Comparison of ENCODE assay signal across 8 mouse cellular contexts in genomic region chr12:85175087-85175675, GRCm38 (mm10). TPM values are rescaled to one million over a fixed set of nuclear protein-coding genes. Genes with fewer than 3 reads are reported as not detected.
DNase-seq lines count a peak whose midpoint lies in the region; ATAC-seq and TF ChIP-seq lines count a peak whose summit lies in the region.
"Had no signal": no experiment of that assay in that cellular context is flagged by ENCODE, and none has a peak within 500 bp of the region (broad histone marks: within the 10 kb centered on the region; RNA-seq: fewer than 3 reads in every experiment).

No protein-coding gene starts in this region.

- peak overlapping the region; percentile 74 for H3K27ac ChIP-seq in lung, embryonic 15.5 days
- no peak overlapping the region for H3K27ac ChIP-seq in forebrain, postnatal 0 days (ENCODE audit: low read depth, low read length)
- H3K27ac ChIP-seq in limb, embryonic 13.5 days = peak overlapping the region; percentile 78
- H3K27ac ChIP-seq in stomach, embryonic 16.5 days (ENCODE audit: low read length) = peak overlapping the region; percentile 66

- TF ChIP-seq CTCF in forebrain, postnatal 0 days (IDR thresholded peaks at IDR 0.05; ENCODE audit: low read depth) = no peak

- ATAC-seq in lung, embryonic 15.5 days (ENCODE audit: borderline replicate concordance, extremely low read depth, low FRiP score, low TSS enrichment) = peak; percentile 15; the same call in 1 of the 2 replicates
- no peak for ATAC-seq in forebrain, postnatal 0 days
- 0 out of 2 replicates have a peak, but pooled peaks have one; percentile 5 for ATAC-seq in limb, embryonic 13.5 days (ENCODE audit: low FRiP score, low read depth)
- ATAC-seq in stomach, embryonic 16.5 days (ENCODE audit: insufficient read depth, low FRiP score) = no peak; the same call in 1 of the 2 replicates

- peak overlapping the region; percentile 80 for H3K4me2 ChIP-seq in lung, embryonic 15.5 days
- H3K4me2 ChIP-seq in forebrain, postnatal 0 days (ENCODE audit: low read depth) = peak overlapping the region; percentile 68
- H3K4me2 ChIP-seq in limb, embryonic 13.5 days (replicated peaks) = peak overlapping the region; percentile 73
- peak overlapping the region; percentile 85 for H3K4me2 ChIP-seq in stomach, embryonic 16.5 days (ENCODE audit: low read depth, low read length)

- peaks cover 58% of the 10 kb centered on the region for H3K4me1 ChIP-seq in lung, embryonic 15.5 days
- H3K4me1 ChIP-seq in forebrain, postnatal 0 days (ENCODE audit: insufficient read depth) = peaks cover 7% of the 10 kb centered on the region; the same call in 1 of the 2 replicates
- H3K4me1 ChIP-seq in limb, embryonic 13.5 days = peaks cover 44% of the 10 kb centered on the region
- H3K4me1 ChIP-seq in stomach, embryonic 16.5 days (ENCODE audit: control insufficient read depth, insufficient read depth, low read length) = peaks cover 41% of the 10 kb centered on the region

- no peaks in the 10 kb centered on the region for H3K9me3 ChIP-seq in lung, embryonic 15.5 days
- H3K9me3 ChIP-seq in forebrain, postnatal 0 days (ENCODE audit: low read length) = no peaks in the 10 kb centered on the region
- no peaks in the 10 kb centered on the region for H3K9me3 ChIP-seq in limb, embryonic 13.5 days
- no peaks in the 10 kb centered on the region for H3K9me3 ChIP-seq in stomach, embryonic 16.5 days (replicated peaks; ENCODE audit: control insufficient read depth, low read length)

- 22% methylated on average over 16 of the region's 16 CpGs for WGBS in lung, embryonic 15.5 days
- 30% methylated on average over 16 of the region's 16 CpGs for WGBS in forebrain, postnatal 0 days
- WGBS in limb, embryonic 13.5 days = 24% methylated on average over 16 of the region's 16 CpGs
- 29% methylated on average over 16 of the region's 16 CpGs for WGBS in stomach, embryonic 16.5 days

- no peaks in the 10 kb centered on the region for H3K27me3 ChIP-seq in lung, embryonic 15.5 days
- H3K27me3 ChIP-seq in forebrain, postnatal 0 days (ENCODE audit: insufficient read depth, low read length) = no peaks in the 10 kb centered on the region
- peaks cover 13% of the 10 kb centered on the region; the same call in 1 of the 2 replicates for H3K27me3 ChIP-seq in limb, embryonic 13.5 days
- H3K27me3 ChIP-seq in stomach, embryonic 16.5 days (ENCODE audit: control insufficient read depth, insufficient read depth, low read length) = no peaks in the 10 kb centered on the region

- no peaks in the 10 kb centered on the region for H3K36me3 ChIP-seq in lung, embryonic 15.5 days
- no peaks in the 10 kb centered on the region for H3K36me3 ChIP-seq in forebrain, postnatal 0 days (ENCODE audit: insufficient read depth)
- H3K36me3 ChIP-seq in limb, embryonic 13.5 days = peaks cover 10% of the 10 kb centered on the region; the same call in 1 of the 2 replicates
- H3K36me3 ChIP-seq in stomach, embryonic 16.5 days (ENCODE audit: control insufficient read depth, insufficient read depth, low read length) = no peaks in the 10 kb centered on the region

- peak overlapping the region; percentile 39 for H3K4me3 ChIP-seq in lung, embryonic 15.5 days
- no peak overlapping the region for H3K4me3 ChIP-seq in forebrain, postnatal 0 days (ENCODE audit: low read depth, low read length)
- peak overlapping the region; percentile 49 for H3K4me3 ChIP-seq in limb, embryonic 13.5 days
- H3K4me3 ChIP-seq in stomach, embryonic 16.5 days (replicated peaks; ENCODE audit: low read length) = peak overlapping the region; percentile 46

- H3K9ac ChIP-seq in lung, embryonic 15.5 days = peak overlapping the region; percentile 40
- peak overlapping the region; percentile 18; the same call in 1 of the 2 replicates for H3K9ac ChIP-seq in forebrain, postnatal 0 days
- peak overlapping the region; percentile 67 for H3K9ac ChIP-seq in limb, embryonic 13.5 days
- peak overlapping the region; percentile 69 for H3K9ac ChIP-seq in stomach, embryonic 16.5 days (ENCODE audit: low read length)

- DNase-seq in lung, postnatal 36 days = no peak
- no peak for DNase-seq in forebrain, postnatal 0 days
- DNase-seq in left cerebral cortex, adult 11 months (ENCODE audit: low spot score) = no peak
- no peak for DNase-seq in c-Kit-positive CD71-positive TER-119-positive erythroid progenitor cells, embryonic 14.5 days (ENCODE audit: low spot score)
- DNase-seq: kidney, adult 8-10 months had no signal

RNA-seq across cellular contexts. Expression of gene Pgf, which starts 2.4 kb away (rescaled TPM):
- 10.8 and 12.7 TPM in 2 replicates for polyA plus RNA-seq in lung, embryonic 15.5 days (2015; fragmentation: Nextera tagmentation; extraction: Ambion mirVana)
- 5.3 and 7.8 TPM in 2 replicates for total RNA-seq in forebrain, postnatal 0 days (2014; rRNA removed)
- polyA plus RNA-seq in forebrain, postnatal 0 days (2015; fragmentation: Nextera tagmentation; extraction: Ambion mirVana) = 7.6 and 8.9 TPM in 2 replicates
- polyA plus RNA-seq in limb, embryonic 13.5 days (2015; fragmentation: Nextera tagmentation; extraction: Ambion mirVana) = 17.9 and 19.5 TPM in 2 replicates
- polyA plus RNA-seq in stomach, embryonic 16.5 days (2015; fragmentation: Nextera tagmentation; extraction: Ambion mirVana) = 14.9 and 16.3 TPM in 2 replicates

RNA-seq across cellular contexts. Expression of gene Rps6kl1, which starts 24.1 kb away (rescaled TPM):
- polyA plus RNA-seq in lung, embryonic 15.5 days (2015; fragmentation: Nextera tagmentation; extraction: Ambion mirVana) = 1.1 and 1.4 TPM in 2 replicates
- total RNA-seq in forebrain, postnatal 0 days (2014; rRNA removed) = 32.9 and 33.8 TPM in 2 replicates
- polyA plus RNA-seq in forebrain, postnatal 0 days (2015; fragmentation: Nextera tagmentation; extraction: Ambion mirVana) = 28.9 and 31.6 TPM in 2 replicates
- polyA plus RNA-seq in limb, embryonic 13.5 days (2015; fragmentation: Nextera tagmentation; extraction: Ambion mirVana) = 0.31 and 0.33 TPM in 2 replicates
- 1.3 and 1.8 TPM in 2 replicates for polyA plus RNA-seq in stomach, embryonic 16.5 days (2015; fragmentation: Nextera tagmentation; extraction: Ambion mirVana)

RNA-seq across cellular contexts. Expression of gene Eif2b2, which starts 44.1 kb away (rescaled TPM):
- polyA plus RNA-seq in lung, embryonic 15.5 days (2015; fragmentation: Nextera tagmentation; extraction: Ambion mirVana) = 88.2 and 94.9 TPM in 2 replicates
- 65.5 and 69.0 TPM in 2 replicates for total RNA-seq in forebrain, postnatal 0 days (2014; rRNA removed)
- polyA plus RNA-seq in forebrain, postnatal 0 days (2015; fragmentation: Nextera tagmentation; extraction: Ambion mirVana) = 78.3 and 86.9 TPM in 2 replicates
- 78.3 and 79.9 TPM in 2 replicates for polyA plus RNA-seq in limb, embryonic 13.5 days (2015; fragmentation: Nextera tagmentation; extraction: Ambion mirVana)
- 72.9 and 82.5 TPM in 2 replicates for polyA plus RNA-seq in stomach, embryonic 16.5 days (2015; fragmentation: Nextera tagmentation; extraction: Ambion mirVana)

Comparison
In these comparisons a context has a peak if more than half of its experiments do, and no peak if none do; other contexts are left out.
1. ATAC-seq: peak in lung, embryonic 15.5 days (single experiment) and limb, embryonic 13.5 days (single experiment); none in forebrain, postnatal 0 days (single experiment) and stomach, embryonic 16.5 days (single experiment).
2. H3K9ac ChIP-seq: peak in every context shown above with its lines; median percentile 69 in stomach, embryonic 16.5 days; 67 in limb, embryonic 13.5 days; 40 in lung, embryonic 15.5 days; 18 in forebrain, postnatal 0 days.
3. RNA of gene Rps6kl1, which starts 24.1 kb away (polyA plus RNA-seq): 28.9 to 31.6 TPM in forebrain, postnatal 0 days; 1.3 to 1.8 TPM in stomach, embryonic 16.5 days, 1.1 to 1.4 TPM in lung, embryonic 15.5 days and 0.31 to 0.33 TPM in limb, embryonic 13.5 days; every median in the first group is over 10 times any median in the second.
4. Peak in every context shown above with its lines, with median percentiles within 50 percentile points of each other: H3K4me2 ChIP-seq.